Mouse (Mus musculus) intestine, embryonic 15.5 days (tissue): ENCODE measurements around the gene Pecam1. TPM values are rescaled to one million over a fixed set of nuclear protein-coding genes. Genes with fewer than 3 reads are reported as not detected.
"Not testable (repeated sequence)": the region's sequence is repeated elsewhere in the genome, so short reads cannot be mapped to it uniquely, and the experiment has no call there.

Experiments used
- ATAC-seq: fragments of 200-750 bp; cut with Nextera tagmentation; 2 replicates; pipeline ENCODE4 v1.8.0; 2017; ENCODE audit warnings: moderate TSS enrichment, moderate library complexity
- H3K27ac ChIP-seq: fragments of 300-500 bp; sonication (generic); 2 replicates; pipeline ENCODE4 v1.5.1; 2015; ENCODE audit warnings: mild to moderate bottlenecking, inconsistent platforms
- H3K27me3 ChIP-seq: fragments of 300-500 bp; sonication (generic); replicated peaks from 2 replicates; pipeline ENCODE4 v1.6.1; 2015; ENCODE audit warnings: inconsistent platforms
- H3K36me3 ChIP-seq: fragments of 300-500 bp; sonication (generic); 2 replicates; pipeline ENCODE4 v1.6.1; 2015; ENCODE audit warnings: inconsistent platforms
- H3K4me1 ChIP-seq: fragments of 300-500 bp; sonication (generic); replicated peaks from 2 replicates; pipeline ENCODE4 v1.6.1; 2015; ENCODE audit warnings: inconsistent platforms
- H3K4me2 ChIP-seq: fragments of 300-500 bp; sonication (generic); replicated peaks from 2 replicates; pipeline ENCODE4 v1.6.1; 2015; ENCODE audit warnings: mild to moderate bottlenecking, inconsistent platforms
- H3K4me3 ChIP-seq: fragments of 300-500 bp; sonication (generic); replicated peaks from 2 replicates; pipeline ENCODE4 v1.5.1; 2015; ENCODE audit warnings: inconsistent platforms
- H3K9ac ChIP-seq: fragments of 300-500 bp; sonication (generic); 2 replicates; pipeline ENCODE4 v1.6.1; 2015; ENCODE audit warnings: inconsistent platforms
- H3K9me3 ChIP-seq: fragments of 300-500 bp; sonication (generic); 2 replicates; pipeline ENCODE4 v1.6.1; 2016; ENCODE audit warnings: inconsistent platforms
- WGBS: fragments of 180-500 bp; shearing (Covaris S2); methylation state at CpG from one replicate; pipeline ENCODE4 v1.1.7; 2015; 5-methylcytosine and 5-hydroxymethylcytosine counted together
- polyA plus RNA-seq: library from polyadenylated mRNA; unstranded; fragments of >200 nt; fragmentation: Nextera tagmentation; extraction: Ambion mirVana; gene quantifications from 2 replicates; pipeline ENCODE4 v1.2.1, GENCODE M21; 2015

Gene Pecam1
- polyA plus RNA-seq, 1 experiment from 2014 or later, result 49.3 TPM

- not testable (repeated sequence) for H3K27me3 ChIP-seq, ATAC-seq, H3K9ac ChIP-seq, H3K27ac ChIP-seq, H3K4me2 ChIP-seq, H3K9me3 ChIP-seq, H3K4me3 ChIP-seq
- 84% methylated on average over 7 of the region's 7 CpGs for WGBS
- peaks cover 19% of the 10 kb centered on the region for H3K36me3 ChIP-seq
- peaks cover 13% of the 10 kb centered on the region; the same call in 1 of the 2 replicates for H3K4me1 ChIP-seq
Measured at GRCm38 (mm10) chr11:106782271-106782670, 31.8 kb upstream of the Pecam1 start.

- Histone ChIP-seq H3K27ac (0 out of 2 replicates have a peak overlapping the region, but pooled peaks have one; percentile 13), H3K4me2 (no peak overlapping the region), H3K4me3 (no peak overlapping the region), H3K4me1 (peaks cover 14% of the 10 kb centered on the region; the same call in 1 of the 2 replicates), H3K36me3 (peaks cover 19% of the 10 kb centered on the region), H3K27me3 (no peaks in the 10 kb centered on the region), H3K9me3 (no peaks in the 10 kb centered on the region), H3K9ac (no peak overlapping the region)
- 77% methylated on average over 6 of the region's 6 CpGs for WGBS
- ATAC-seq, result no peak
Measured at GRCm38 (mm10) chr11:106780590-106781220, 30.3 kb upstream of the Pecam1 start.

- Histone ChIP-seq H3K4me3 (0 out of 2 replicates have a peak overlapping the region, but pooled peaks have one; percentile 92), H3K9me3 (no peaks in the 10 kb centered on the region), H3K27me3 (no peaks in the 10 kb centered on the region), H3K36me3 (peaks cover 17% of the 10 kb centered on the region), H3K9ac (no peak overlapping the region), H3K4me1 (0 out of 2 replicates have a peak, but pooled peaks cover 12% of the 10 kb centered on the region), H3K27ac (peak overlapping the region; percentile 99), H3K4me2 (peak overlapping the region; percentile 70; the same call in 1 of the 2 replicates)
- WGBS, result 68% methylated on average over 4 of the region's 4 CpGs
- ATAC-seq, result no peak
Measured at GRCm38 (mm10) chr11:106780089-106780425, 29.6 kb upstream of the Pecam1 start.

GRCm38 (mm10) chr11:106779388-106780088 lies 29.1 kb upstream of the Pecam1 start, which contains the start of gene Polg2:
Gene Polg2, minus strand, starts transcription at chr11:106779537.
- H3K9me3 ChIP-seq, result no peaks in the 10 kb centered on the region
- H3K27me3 ChIP-seq, result no peaks in the 10 kb centered on the region
- H3K36me3 ChIP-seq, result peaks cover 22% of the 10 kb centered on the region
- H3K4me3 ChIP-seq, result peak within 1 kb of the TSS; percentile 92
- peak within 1 kb of the TSS; percentile 93 for H3K9ac ChIP-seq
- peak within 1 kb of the TSS; percentile 70 for H3K4me2 ChIP-seq
- WGBS, result 2% methylated on average over 30 of the region's 30 CpGs
- ATAC-seq, result peak; percentile 98
- peak within 1 kb of the TSS; percentile 99 for H3K27ac ChIP-seq
- H3K4me1 ChIP-seq, result 0 out of 2 replicates have a peak, but pooled peaks cover 12% of the 10 kb centered on the region

- H3K4me3 ChIP-seq, result peak overlapping the region; percentile 92
- peak overlapping the region; percentile 99 for H3K27ac ChIP-seq
- peak overlapping the region; percentile 93 for H3K9ac ChIP-seq
- under 1% methylated on average over 39 of the region's 39 CpGs for whole genome bisulfite sequencing
- peak overlapping the region; percentile 70 for H3K4me2 ChIP-seq
- H3K27me3 ChIP-seq, result no peaks in the 10 kb centered on the region
- H3K36me3 ChIP-seq, result peaks cover 29% of the 10 kb centered on the region
- peak; percentile 79 for ATAC-seq
- 0 out of 2 replicates have a peak, but pooled peaks cover 12% of the 10 kb centered on the region for H3K4me1 ChIP-seq
- no peaks in the 10 kb centered on the region for H3K9me3 ChIP-seq
Measured at GRCm38 (mm10) chr11:106778589-106779387, 28.4 kb upstream of the Pecam1 start.

- 0 out of 2 replicates have a peak overlapping the region, but pooled peaks have one; percentile 92 for H3K4me3 ChIP-seq
- H3K4me1 ChIP-seq, result 0 out of 2 replicates have a peak, but pooled peaks cover 12% of the 10 kb centered on the region
- H3K9ac ChIP-seq, result no peak overlapping the region
- peaks cover 30% of the 10 kb centered on the region for H3K36me3 ChIP-seq
- ATAC-seq, result no peak
- 82% methylated on average over 7 of the region's 7 CpGs for WGBS
- no peaks in the 10 kb centered on the region for H3K9me3 ChIP-seq
- 0 out of 2 replicates have a peak overlapping the region, but pooled peaks have one; percentile 45 for H3K27ac ChIP-seq
- H3K27me3 ChIP-seq, result no peaks in the 10 kb centered on the region
- H3K4me2 ChIP-seq, result peak overlapping the region; percentile 70
Measured at GRCm38 (mm10) chr11:106778132-106778531, 27.7 kb upstream of the Pecam1 start.

- H3K27ac ChIP-seq, result peak overlapping the region; percentile 45; the same call in 1 of the 2 replicates
- H3K27me3 ChIP-seq, result no peaks in the 10 kb centered on the region
- H3K9ac ChIP-seq, result no peak overlapping the region
- ATAC-seq, result peak; percentile 55
- no peak overlapping the region for H3K4me3 ChIP-seq
- 0 out of 2 replicates have a peak, but pooled peaks cover 12% of the 10 kb centered on the region for H3K4me1 ChIP-seq
- no peaks in the 10 kb centered on the region for H3K9me3 ChIP-seq
- peaks cover 30% of the 10 kb centered on the region for H3K36me3 ChIP-seq
- WGBS, result 77% methylated on average over 3 of the region's 3 CpGs
- H3K4me2 ChIP-seq, result peak overlapping the region; percentile 20; the same call in 1 of the 2 replicates
Measured at GRCm38 (mm10) chr11:106777395-106777794, 27.0 kb upstream of the Pecam1 start.

GRCm38 (mm10) chr11:106776960-106777359 lies 26.5 kb upstream of the Pecam1 start:
- Histone ChIP-seq H3K36me3 (peaks cover 31% of the 10 kb centered on the region), H3K27ac (no peak overlapping the region), H3K9me3 (no peaks in the 10 kb centered on the region), H3K4me1 (0 out of 2 replicates have a peak, but pooled peaks cover 12% of the 10 kb centered on the region), H3K4me2 (no peak overlapping the region), H3K27me3 (no peaks in the 10 kb centered on the region), H3K4me3 (no peak overlapping the region), H3K9ac (no peak overlapping the region)
- WGBS, result 63% methylated on average over 4 of the region's 4 CpGs
- peak; percentile 27; the same call in 1 of the 2 replicates for ATAC-seq

GRCm38 (mm10) chr11:106773061-106773460 lies 22.6 kb upstream of the Pecam1 start:
- Histone ChIP-seq H3K4me2 (no peak overlapping the region), H3K9me3 (no peaks in the 10 kb centered on the region), H3K27me3 (no peaks in the 10 kb centered on the region), H3K9ac (no peak overlapping the region), H3K36me3 (peaks cover 44% of the 10 kb centered on the region), H3K4me3 (no peak overlapping the region), H3K4me1 (0 out of 2 replicates have a peak, but pooled peaks cover 9% of the 10 kb centered on the region), H3K27ac (no peak overlapping the region)
- no peak for ATAC-seq
- WGBS, result 94% methylated on average over 9 of the region's 9 CpGs

- no peak for ATAC-seq
- Histone ChIP-seq H3K27me3 (no peaks in the 10 kb centered on the region), H3K27ac (no peak overlapping the region), H3K4me1 (no peaks in the 10 kb centered on the region), H3K9me3 (no peaks in the 10 kb centered on the region), H3K36me3 (peaks cover 51% of the 10 kb centered on the region), H3K4me2 (no peak overlapping the region), H3K4me3 (no peak overlapping the region), H3K9ac (no peak overlapping the region)
- WGBS, result 89% methylated on average over 9 of the region's 9 CpGs
Measured at GRCm38 (mm10) chr11:106770195-106770974, 20.0 kb upstream of the Pecam1 start.

- Histone ChIP-seq H3K4me3 (no peak overlapping the region), H3K36me3 (peaks cover 28% of the 10 kb centered on the region), H3K27ac (no peak overlapping the region), H3K9me3 (no peaks in the 10 kb centered on the region), H3K9ac (no peak overlapping the region), H3K27me3 (no peaks in the 10 kb centered on the region), H3K4me2 (no peak overlapping the region), H3K4me1 (peaks cover 7% of the 10 kb centered on the region)
- ATAC-seq, result no peak
- WGBS, result 91% methylated on average over 4 of the region's 4 CpGs
Measured at GRCm38 (mm10) chr11:106767516-106767915, 17.1 kb upstream of the Pecam1 start.
